Comparison of ENCODE assay signal across 8 mouse cellular contexts in the genomic region with DNA sequence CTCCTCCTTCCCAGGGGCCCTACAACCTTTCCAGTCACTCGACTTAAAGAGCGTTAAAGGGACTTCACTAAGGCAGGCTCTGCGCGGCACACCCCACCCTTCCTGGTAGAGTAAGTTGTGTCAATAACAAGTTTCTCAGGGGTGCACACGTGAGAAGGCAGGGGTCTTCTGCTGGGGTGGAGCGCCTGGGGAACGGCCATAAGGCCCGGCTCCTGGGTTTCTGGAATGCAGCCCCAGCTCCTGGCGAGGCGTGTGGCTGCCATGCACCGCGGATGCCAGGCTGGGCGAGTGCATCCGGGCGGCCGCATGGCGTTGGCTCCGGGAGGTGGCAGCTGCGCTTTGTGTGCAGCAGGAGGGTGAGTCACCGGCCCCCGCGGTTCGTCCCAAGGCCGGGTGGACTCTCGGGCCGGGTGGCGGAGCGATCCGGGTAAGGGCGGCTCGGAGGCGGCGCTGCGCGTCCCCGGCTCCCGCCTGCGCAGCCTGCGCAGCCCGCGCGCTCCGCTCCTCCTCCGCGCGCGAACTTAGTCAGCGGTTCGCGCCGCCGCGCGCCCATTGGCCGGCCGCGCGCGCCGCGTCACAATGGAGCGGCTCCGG. TPM values are rescaled to one million over a fixed set of nuclear protein-coding genes. Genes with fewer than 3 reads are reported as not detected.
DNase-seq lines count a peak whose midpoint lies in the region; ATAC-seq lines count a peak whose summit lies in the region.

Gene Lrrc8b, plus strand, starts transcription at position 578 of the 594 bp plus-strand sequence.

- H3K36me3 ChIP-seq in hindbrain, embryonic 15.5 days, result 0 out of 2 replicates have a peak, but pooled peaks cover 3% of the 10 kb centered on the region

- ATAC-seq in hindbrain, embryonic 15.5 days (ENCODE audit: low FRiP score, low read depth), result peak; percentile 95

- peak within 1 kb of the TSS; percentile 99 for H3K9ac ChIP-seq in hindbrain, embryonic 15.5 days

- peak within 1 kb of the TSS; percentile 97 for H3K27ac ChIP-seq in hindbrain, embryonic 15.5 days (replicated peaks)

- peak; percentile 31 for DNase-seq in WW6 (ENCODE audit: low read depth, low spot score)
- DNase-seq in cerebellum, postnatal 4 days (ENCODE audit: low spot score in 2 of 2), result peak; percentile 54 to 80
- DNase-seq in gastrocnemius, adult 18-20 months (ENCODE audit: low spot score), result peak; percentile 73
- peak; percentile 78 for DNase-seq in left cerebral cortex, adult 11 months (ENCODE audit: low spot score)
- DNase-seq in lung, postnatal 36 days, result peak; percentile 90
- peak; percentile 88 for DNase-seq in retina, embryonic 14.5 days (ENCODE audit: low spot score)
- DNase-seq in thymus, postnatal 4 days, result peak; percentile 86

- H3K4me2 ChIP-seq in hindbrain, embryonic 15.5 days, result peak within 1 kb of the TSS; percentile 78

- no peaks in the 10 kb centered on the region for H3K9me3 ChIP-seq in hindbrain, embryonic 15.5 days

- WGBS in hindbrain, embryonic 15.5 days, result 1% methylated on average over 61 of the region's 63 CpGs

- peaks cover 16% of the 10 kb centered on the region; the same call in 1 of the 2 replicates for H3K4me1 ChIP-seq in hindbrain, embryonic 15.5 days (replicated peaks)

- H3K4me3 ChIP-seq in hindbrain, embryonic 15.5 days, result peak within 1 kb of the TSS; percentile 97

- no peaks in the 10 kb centered on the region for H3K27me3 ChIP-seq in hindbrain, embryonic 15.5 days

RNA-seq across cellular contexts. Expression of gene Lrrc8b, which starts in this region (rescaled TPM):
- 1 to 10 TPM; 1.8 to 2.0 TPM for total RNA-seq in gastrocnemius, adult 18-20 months (2021)
- polyA plus RNA-seq in hindbrain, embryonic 15.5 days (2015; fragmentation: Nextera tagmentation; extraction: Ambion mirVana), result 16.7 and 17.7 TPM in 2 replicates

Comparison
In these comparisons a context has a peak if more than half of its experiments do, and no peak if none do; other contexts are left out.
1. Peak in every context shown above with its lines: DNase-seq, ATAC-seq, H3K4me3 ChIP-seq and H3K27ac ChIP-seq.
2. DNase-seq: peak in every context shown above with its lines; median percentile 90 in lung, postnatal 36 days; 88 in retina, embryonic 14.5 days; 86 in thymus, postnatal 4 days; 78 in left cerebral cortex, adult 11 months; 73 in gastrocnemius, adult 18-20 months; 67 in cerebellum, postnatal 4 days; 31 in WW6.